Mouse (Mus musculus) 3134 (cell line): ENCODE measurements at regions not wholly inside any gene's neighbourhood (a gene's known extent, or its start where the extent isn't known, plus 50 kb on each side); places are given as distances from the start of the nearest gene placed in this dataset.

ENCODE experiments used
- DNase-seq: peaks from one replicate; pipeline ENCODE4 v3.0.0-alpha.2; 2011; ENCODE audit warnings: low spot score; ENCODE audit not compliant: insufficient read length; ENCODE audit errors: extremely low read depth

- peak; percentile 31 for DNase-seq
Measured at GRCm38 (mm10) chr19:26938911-26939310, 53.2 kb downstream of the Gm815 start.

GRCm38 (mm10) chr19:26944006-26944405 is 58.3 kb downstream of the Gm815 start:
- DNase-seq = no peak

GRCm38 (mm10) chr19:26946562-26946961 is 60.9 kb downstream of the Gm815 start:
- DNase-seq = no peak

- DNase-seq = no peak
Measured at GRCm38 (mm10) chr19:26948479-26948878, 62.8 kb downstream of the Gm815 start.

- no peak for DNase-seq
Measured at GRCm38 (mm10) chr19:26949153-26949552, 63.5 kb downstream of the Gm815 start.

- DNase-seq = no peak
Measured at GRCm38 (mm10) chr19:26953348-26953747, 67.7 kb downstream of the Gm815 start.

- no peak for DNase-seq
Measured at GRCm38 (mm10) chr19:26966055-26966760, 80.5 kb downstream of the Gm815 start.

GRCm38 (mm10) chr19:26973058-26973457 is 87.4 kb downstream of the Gm815 start:
- DNase-seq = no peak

- no peak for DNase-seq
Measured at GRCm38 (mm10) chr19:26973773-26974548, 88.3 kb downstream of the Gm815 start.

- no peak for DNase-seq
Measured at GRCm38 (mm10) chr19:26974576-26975204, 89.0 kb downstream of the Gm815 start.

- DNase-seq = no peak
Measured at GRCm38 (mm10) chr19:26976604-26977322, 91.1 kb downstream of the Gm815 start.

- DNase-seq = no peak
Measured at GRCm38 (mm10) chr19:26977887-26978639, 92.4 kb downstream of the Gm815 start.

GRCm38 (mm10) chr19:26978640-26979007 is 92.9 kb downstream of the Gm815 start:
- DNase-seq = no peak

GRCm38 (mm10) chr19:26979322-26979721 is 93.6 kb downstream of the Gm815 start:
- DNase-seq = no peak

GRCm38 (mm10) chr19:26986672-26987071 is 101.0 kb downstream of the Gm815 start:
- DNase-seq = no peak

GRCm38 (mm10) chr19:26987197-26987596 is 101.5 kb downstream of the Gm815 start:
- no peak for DNase-seq

GRCm38 (mm10) chr19:26987909-26988456 is 102.3 kb downstream of the Gm815 start:
- no peak for DNase-seq

GRCm38 (mm10) chr19:26994586-26995352 is 109.1 kb downstream of the Gm815 start:
- no peak for DNase-seq

GRCm38 (mm10) chr19:26999596-26999995 is 113.9 kb downstream of the Gm815 start:
- no peak for DNase-seq
